Mouse (Mus musculus): ENCODE measurements at regions not wholly inside any gene's neighbourhood (a gene's known extent, or its start where the extent isn't known, plus 50 kb on each side); places are given as distances from the start of the nearest gene placed in this dataset.

GRCm38 (mm10) chr8:128296728-128297380 is 61.5 kb upstream of the Nrp1 start:
- DNase-seq, result peak; percentile 84
- Histone ChIP-seq H3K9me3 (ENCODE audit: low read length) (no peaks in the 10 kb centered on the region), H3K27me3 (ENCODE audit: insufficient read depth, low read length) (no peaks in the 10 kb centered on the region), H3K4me1 (ENCODE audit: insufficient read depth) (peaks cover 10% of the 10 kb centered on the region; the same call in 1 of the 2 replicates), H3K4me3 (ENCODE audit: low read depth, low read length) (no peak overlapping the region), H3K9ac (no peak overlapping the region), H3K27ac (ENCODE audit: low read depth, low read length) (peak overlapping the region; percentile 37), H3K4me2 (ENCODE audit: low read depth) (0 out of 2 replicates have a peak overlapping the region, but pooled peaks have one; percentile 10), H3K36me3 (ENCODE audit: insufficient read depth) (no peaks in the 10 kb centered on the region)
- peak; percentile 89 for ATAC-seq
- whole genome bisulfite sequencing, result 28% methylated on average over 14 of the region's 14 CpGs
- no peak for TF ChIP-seq CTCF (IDR thresholded peaks at IDR 0.05; ENCODE audit: low read depth)

DNA sequence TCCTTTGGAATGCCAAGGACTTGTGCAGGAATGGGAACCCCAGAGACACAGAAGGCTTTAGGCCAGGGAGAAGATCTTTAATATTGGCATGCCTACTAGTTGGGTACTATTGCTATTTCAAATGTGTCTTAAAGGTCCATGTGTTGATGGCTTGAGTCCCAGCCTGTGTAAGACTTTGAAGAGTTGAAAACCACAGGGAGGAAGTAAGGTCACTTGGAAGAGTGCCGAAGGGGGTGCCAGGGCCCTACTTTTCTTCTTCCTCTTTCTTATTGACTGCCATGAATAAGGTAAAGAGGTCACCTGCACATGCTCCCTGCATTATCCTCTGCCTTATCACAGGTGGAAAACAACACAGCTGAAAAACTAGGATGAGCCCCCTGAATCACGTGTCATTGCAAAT is 56.1 kb upstream of the Nrp1 start:
- 89% methylated on average over 2 of the region's 2 CpGs for WGBS
- Histone ChIP-seq H3K4me1 (ENCODE audit: insufficient read depth) (peaks cover 3% of the 10 kb centered on the region; the same call in 1 of the 2 replicates), H3K9me3 (ENCODE audit: low read length) (no peaks in the 10 kb centered on the region), H3K9ac (no peak overlapping the region), H3K36me3 (ENCODE audit: insufficient read depth) (no peaks in the 10 kb centered on the region), H3K4me2 (ENCODE audit: low read depth) (no peak overlapping the region), H3K4me3 (ENCODE audit: low read depth, low read length) (no peak overlapping the region), H3K27me3 (ENCODE audit: insufficient read depth, low read length) (no peaks in the 10 kb centered on the region), H3K27ac (ENCODE audit: low read depth, low read length) (no peak overlapping the region)
- no peak for TF ChIP-seq CTCF (IDR thresholded peaks at IDR 0.05; ENCODE audit: low read depth)
- no peak for DNase-seq
- ATAC-seq, result no peak

Small RNA genes lying in the stretch of these regions (microRNA-seq; reads per million reads assigned to microRNA genes)
- 0 reads per million in 2 experiments for gene Mir21c
